Mouse (Mus musculus) midbrain, embryonic 15.5 days (tissue): ENCODE data around the gene Cyp4f39. TPM values are rescaled to one million over a fixed set of nuclear protein-coding genes. Genes with fewer than 3 reads are reported as not detected.
"Not testable (repeated sequence)": the region's sequence is repeated elsewhere in the genome, so short reads cannot be mapped to it uniquely, and the experiment has no call there.

Experiments used
- ATAC-seq: fragments of 200-750 bp; cut with Nextera tagmentation; replicated peaks from 2 replicates; pipeline ENCODE4 v1.8.0; 2017; ENCODE audit warnings: moderate TSS enrichment
- H3K27ac ChIP-seq: fragments of 300-500 bp; sonication (generic); 2 replicates; pipeline ENCODE4 v1.5.1; 2015; ENCODE audit warnings: mild to moderate bottlenecking, inconsistent platforms
- H3K27me3 ChIP-seq: fragments of 300-500 bp; sonication (generic); replicated peaks from 2 replicates; pipeline ENCODE4 v1.6.1; 2015; ENCODE audit warnings: inconsistent platforms
- H3K36me3 ChIP-seq: fragments of 300-500 bp; sonication (generic); replicated peaks from 2 replicates; pipeline ENCODE4 v1.6.1; 2015; ENCODE audit warnings: inconsistent platforms
- H3K4me1 ChIP-seq: fragments of 300-500 bp; sonication (generic); 2 replicates; pipeline ENCODE4 v1.6.1; 2015; ENCODE audit warnings: inconsistent platforms
- H3K4me2 ChIP-seq: fragments of 300-500 bp; sonication (generic); 2 replicates; pipeline ENCODE4 v1.6.1; 2015; ENCODE audit warnings: inconsistent platforms, mild to moderate bottlenecking, moderate library complexity
- H3K4me3 ChIP-seq: fragments of 300-500 bp; sonication (generic); 2 replicates; pipeline ENCODE4 v1.5.1; 2015; ENCODE audit warnings: mild to moderate bottlenecking, inconsistent platforms
- H3K9ac ChIP-seq: fragments of 300-500 bp; sonication (generic); 2 replicates; pipeline ENCODE4 v1.6.1; 2015; ENCODE audit warnings: mild to moderate bottlenecking, inconsistent platforms
- H3K9me3 ChIP-seq: fragments of 300-500 bp; sonication (generic); 2 replicates; pipeline ENCODE4 v1.6.1; 2016; ENCODE audit warnings: inconsistent platforms
- WGBS: fragments of 180-500 bp; shearing (Covaris S2); methylation state at CpG from one replicate; pipeline ENCODE4 v1.1.7; 2015; ENCODE audit warnings: mixed read lengths; 5-methylcytosine and 5-hydroxymethylcytosine counted together
- polyA plus RNA-seq: library from polyadenylated mRNA; unstranded; fragments of >200 nt; fragmentation: Nextera tagmentation; extraction: Ambion mirVana; gene quantifications from 2 replicates; pipeline ENCODE4 v1.2.1, GENCODE M21; 2015

The Cyp4f39 gene
- polyA plus RNA-seq, 1 experiment from 2014 or later: 0.84 TPM

GRCm38 (mm10) chr17:32478727-32479126 lies 26.2 kb downstream of the Cyp4f39 start:
- Histone ChIP-seq H3K4me1 (peaks cover 4% of the 10 kb centered on the region; the same call in 1 of the 2 replicates), H3K27ac (no peak overlapping the region), H3K27me3 (peaks cover 4% of the 10 kb centered on the region; the same call in 1 of the 2 replicates), H3K4me3 (no peak overlapping the region), H3K9ac (no peak overlapping the region), H3K36me3 (no peaks in the 10 kb centered on the region), H3K9me3 (no peaks in the 10 kb centered on the region), H3K4me2 (no peak overlapping the region)
- WGBS: 63% methylated on average over 2 of the region's 2 CpGs
- no peak for ATAC-seq

GRCm38 (mm10) chr17:32479554-32480506 lies 27.3 kb downstream of the Cyp4f39 start:
- Histone ChIP-seq H3K36me3 (no peaks in the 10 kb centered on the region), H3K9me3 (no peaks in the 10 kb centered on the region), H3K9ac (no peak overlapping the region), H3K27me3 (peaks cover 4% of the 10 kb centered on the region; the same call in 1 of the 2 replicates), H3K27ac (no peak overlapping the region), H3K4me1 (peaks cover 4% of the 10 kb centered on the region; the same call in 1 of the 2 replicates), H3K4me2 (no peak overlapping the region), H3K4me3 (no peak overlapping the region)
- ATAC-seq: no peak
- 10% methylated on average over 8 of the region's 8 CpGs for WGBS

- peaks cover 4% of the 10 kb centered on the region; the same call in 1 of the 2 replicates for H3K4me1 ChIP-seq
- H3K9ac ChIP-seq: no peak overlapping the region
- H3K4me2 ChIP-seq: no peak overlapping the region
- no peaks in the 10 kb centered on the region for H3K36me3 ChIP-seq
- no peak for ATAC-seq
- no peak overlapping the region for H3K27ac ChIP-seq
- peaks cover 9% of the 10 kb centered on the region; the same call in 1 of the 2 replicates for H3K27me3 ChIP-seq
- H3K9me3 ChIP-seq: no peaks in the 10 kb centered on the region
- H3K4me3 ChIP-seq: no peak overlapping the region
- WGBS: 82% methylated on average over 14 of the region's 14 CpGs
These were observed 29.2 kb downstream of the Cyp4f39 start for GRCm38 (mm10) chr17:32481766-32482165.

- H3K9me3 ChIP-seq: no peaks in the 10 kb centered on the region
- no peak overlapping the region; the same call in 1 of the 2 replicates for H3K9ac ChIP-seq
- H3K4me3 ChIP-seq: peak overlapping the region; percentile 33
- WGBS: 18% methylated on average over 18 of the region's 18 CpGs
- H3K4me1 ChIP-seq: peaks cover 4% of the 10 kb centered on the region; the same call in 1 of the 2 replicates
- H3K4me2 ChIP-seq: peak overlapping the region; percentile 55
- ATAC-seq: peak; percentile 78
- no peak overlapping the region for H3K27ac ChIP-seq
- H3K27me3 ChIP-seq: peaks cover 9% of the 10 kb centered on the region; the same call in 1 of the 2 replicates
- no peaks in the 10 kb centered on the region for H3K36me3 ChIP-seq
These were observed 30.7 kb downstream of the Cyp4f39 start for GRCm38 (mm10) chr17:32483200-32483599.

GRCm38 (mm10) chr17:32492349-32492980 lies 39.9 kb downstream of the Cyp4f39 start:
- H3K9ac ChIP-seq: peak overlapping the region; percentile 11; the same call in 1 of the 2 replicates
- WGBS: 8% methylated on average over 30 of the region's 30 CpGs

DNA sequence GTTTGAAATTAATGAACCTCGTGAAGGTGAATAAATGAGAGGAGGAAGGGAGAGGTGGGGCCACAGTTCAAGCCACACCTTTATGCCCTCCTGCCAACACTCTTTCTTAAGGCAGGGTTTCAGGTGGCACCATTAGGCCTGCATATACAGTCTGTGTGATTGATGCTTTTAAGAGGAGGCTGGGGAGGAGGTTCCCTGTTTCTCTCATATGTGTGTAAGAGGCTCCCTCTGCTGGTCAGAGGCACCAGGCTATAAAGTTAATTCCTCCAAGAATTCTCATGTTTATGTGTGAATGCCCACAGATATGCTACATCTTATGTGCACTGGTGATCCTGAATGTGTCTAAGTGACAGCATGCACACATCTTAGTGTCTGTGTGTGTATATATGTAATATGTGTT lies 42.1 kb downstream of the Cyp4f39 start:
- Histone ChIP-seq H3K27me3 (no peaks in the 10 kb centered on the region), H3K4me1 (peaks cover 5% of the 10 kb centered on the region; the same call in 1 of the 2 replicates), H3K36me3 (no peaks in the 10 kb centered on the region), H3K9ac (no peak overlapping the region), H3K4me3 (no peak overlapping the region), H3K4me2 (no peak overlapping the region), H3K9me3 (no peaks in the 10 kb centered on the region), H3K27ac (no peak overlapping the region)
- peak; percentile 82 for ATAC-seq
- 86% methylated on average over 1 of the region's 1 CpGs for WGBS

More at GRCm38 (mm10) chr17:32492349-32492980, 39.9 kb downstream of the Cyp4f39 start:
- H3K4me1 ChIP-seq: peaks cover 5% of the 10 kb centered on the region; the same call in 1 of the 2 replicates
- H3K9me3 ChIP-seq: no peaks in the 10 kb centered on the region
- H3K27ac ChIP-seq: no peak overlapping the region
- peak overlapping the region; percentile 42 for H3K4me2 ChIP-seq
- H3K27me3 ChIP-seq: no peaks in the 10 kb centered on the region
- H3K36me3 ChIP-seq: no peaks in the 10 kb centered on the region
- ATAC-seq: peak; percentile 54; the same call in 1 of the 2 replicates
- H3K4me3 ChIP-seq: peak overlapping the region; percentile 31

DNA sequence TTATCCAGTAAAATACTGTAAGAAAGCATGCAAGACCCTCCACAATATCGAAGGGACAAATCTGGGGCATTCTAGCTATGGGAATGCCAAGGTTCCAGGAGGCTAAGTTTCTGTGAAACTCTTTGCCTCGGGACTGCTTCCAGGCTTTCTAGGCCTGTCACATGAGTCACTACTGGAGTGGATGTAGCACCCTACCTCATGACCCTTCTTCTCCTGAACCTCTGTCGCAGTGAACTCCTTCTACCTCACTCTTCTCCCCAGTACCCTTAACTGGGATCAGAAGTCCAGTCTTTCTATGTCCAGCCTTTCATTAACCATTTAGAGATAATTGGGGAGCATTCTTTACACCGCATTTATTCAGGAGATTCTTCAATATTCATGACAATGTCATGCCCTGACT lies 48.0 kb downstream of the Cyp4f39 start:
- not testable (repeated sequence) for H3K4me2 ChIP-seq, H3K4me1 ChIP-seq, H3K4me3 ChIP-seq, H3K9me3 ChIP-seq, ATAC-seq, H3K27ac ChIP-seq, H3K9ac ChIP-seq, H3K36me3 ChIP-seq, H3K27me3 ChIP-seq
- WGBS: 86% methylated on average over 4 of the region's 4 CpGs

DNA sequence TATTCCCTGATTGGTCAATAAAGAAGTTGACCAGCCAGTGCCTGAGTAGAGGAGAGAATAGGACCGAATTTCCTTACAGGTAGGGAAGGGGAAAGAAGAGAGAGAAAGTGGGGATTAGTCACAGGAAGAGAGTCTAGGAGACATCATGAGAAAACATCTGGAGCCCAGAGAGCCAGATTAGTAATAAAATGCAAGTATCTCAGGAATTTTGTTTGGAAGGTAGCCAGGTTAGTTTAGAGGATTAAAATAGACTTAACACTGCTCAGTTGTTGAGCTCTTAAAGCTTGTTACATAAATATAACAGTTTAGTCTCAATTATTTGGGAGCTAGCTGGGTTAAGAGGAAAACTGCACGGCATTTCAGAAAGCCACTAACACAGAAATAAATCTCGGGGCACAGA lies 48.5 kb downstream of the Cyp4f39 start:
- 60% methylated on average over 3 of the region's 3 CpGs for WGBS
- Histone ChIP-seq H3K4me1 (peaks cover 13% of the 10 kb centered on the region), H3K4me3 (no peak overlapping the region), H3K27ac (no peak overlapping the region), H3K4me2 (no peak overlapping the region), H3K36me3 (no peaks in the 10 kb centered on the region), H3K27me3 (no peaks in the 10 kb centered on the region), H3K9me3 (no peaks in the 10 kb centered on the region), H3K9ac (no peak overlapping the region)
- no peak for ATAC-seq

GRCm38 (mm10) chr17:32503111-32503510 lies 50.6 kb downstream of the Cyp4f39 start:
- peaks cover 24% of the 10 kb centered on the region for H3K4me1 ChIP-seq
- H3K4me3 ChIP-seq: no peak overlapping the region
- H3K4me2 ChIP-seq: no peak overlapping the region
- WGBS: 79% methylated on average over 2 of the region's 2 CpGs
- H3K9me3 ChIP-seq: no peaks in the 10 kb centered on the region
- H3K9ac ChIP-seq: no peak overlapping the region
- ATAC-seq: no peak
- no peaks in the 10 kb centered on the region for H3K27me3 ChIP-seq
- no peak overlapping the region for H3K27ac ChIP-seq
- H3K36me3 ChIP-seq: no peaks in the 10 kb centered on the region

DNA sequence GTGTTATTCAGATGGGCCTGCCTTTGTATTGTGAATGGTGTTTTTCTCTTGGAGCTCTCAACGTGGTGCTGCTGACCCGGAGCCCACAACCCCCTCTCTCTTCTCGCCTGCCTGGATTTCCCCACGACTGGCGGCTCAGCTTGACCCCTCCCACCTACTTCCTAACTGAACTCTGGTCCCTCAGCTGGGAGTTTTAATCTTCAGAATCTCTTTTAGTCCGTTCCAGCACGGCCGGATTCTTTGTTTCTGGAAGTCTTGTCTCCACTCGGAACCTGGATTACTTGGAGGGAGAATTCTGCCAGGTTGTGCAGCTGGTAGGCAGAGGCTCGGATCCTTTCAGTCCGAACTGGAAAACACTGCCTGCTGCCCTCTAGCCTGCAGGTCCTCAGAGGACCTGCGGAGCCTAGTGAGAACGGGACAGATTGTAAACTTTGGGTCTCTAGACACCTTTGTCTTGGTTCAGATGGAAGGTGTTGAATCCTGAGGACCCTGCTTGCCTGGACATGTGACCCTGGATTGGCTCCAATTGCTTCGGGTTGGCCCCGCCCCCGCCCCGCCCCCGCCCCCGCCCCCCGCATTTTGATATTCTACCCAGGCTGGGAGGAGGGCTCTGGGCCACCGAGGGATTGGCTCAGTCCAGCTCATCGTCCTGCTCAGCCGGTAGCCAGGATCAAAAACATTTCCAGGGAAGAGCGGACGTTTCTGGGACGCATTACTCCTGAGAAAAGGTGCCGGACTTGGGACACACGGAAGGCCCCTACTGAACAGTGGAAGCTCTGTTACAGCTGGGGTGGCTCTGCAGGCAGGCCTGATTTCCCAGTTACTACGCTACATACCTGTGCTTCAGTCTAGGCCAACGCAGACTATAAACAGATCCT lies 53.6 kb downstream of the Cyp4f39 start, which contains the start of gene Cyp4f17:
Cyp4f17 (plus strand) TSS at position 200 of the 878 bp plus-strand sequence.
- Histone ChIP-seq H3K4me1 (peaks cover 24% of the 10 kb centered on the region), H3K4me3 (peak within 1 kb of the TSS; percentile 47), H3K4me2 (peak within 1 kb of the TSS; percentile 71), H3K9ac (peak within 1 kb of the TSS; percentile 44), H3K27ac (peak within 1 kb of the TSS; percentile 78), H3K9me3 (no peaks in the 10 kb centered on the region), H3K36me3 (no peaks in the 10 kb centered on the region), H3K27me3 (no peaks in the 10 kb centered on the region)
- WGBS: 1% methylated on average over 29 of the region's 30 CpGs
- peak; percentile 91 for ATAC-seq

GRCm38 (mm10) chr17:32506729-32507245 lies 54.3 kb downstream of the Cyp4f39 start:
- Histone ChIP-seq H3K4me1 (peaks cover 24% of the 10 kb centered on the region), H3K4me2 (peak overlapping the region; percentile 71), H3K27ac (peak overlapping the region; percentile 78), H3K9me3 (no peaks in the 10 kb centered on the region), H3K4me3 (peak overlapping the region; percentile 47), H3K9ac (peak overlapping the region; percentile 44), H3K36me3 (no peaks in the 10 kb centered on the region), H3K27me3 (no peaks in the 10 kb centered on the region)
- ATAC-seq: peak; percentile 18
- 36% methylated on average over 9 of the region's 9 CpGs for WGBS
